Mouse (Mus musculus): Measurements from ENCODE around the gene Uqcrh. TPM values are rescaled to one million over a fixed set of nuclear protein-coding genes. Genes with fewer than 3 reads are reported as not detected.
A peak's percentile ranks its signal among the peaks of the same experiment; 100 is the strongest.

Uqcrh gene
- polyA plus RNA-seq, 1 experiment: 60.5 TPM

- no peaks in the 10 kb centered on the region for H3K27me3 ChIP-seq (ENCODE audit: control insufficient read depth, insufficient read depth, low read length)
- peak within 1 kb of the TSS; percentile 94 for H3K27ac ChIP-seq (ENCODE audit: insufficient read depth, low read depth, low read length)
- WGBS: under 1% methylated on average over 35 of the region's 35 CpGs
- no peaks in the 10 kb centered on the region for H3K36me3 ChIP-seq (ENCODE audit: control insufficient read depth, insufficient read depth, low read length)
- TF ChIP-seq POLR2A (IDR thresholded peaks at IDR 0.05; ENCODE audit: low read depth, low read length): peak; percentile 48
- TF ChIP-seq CTCF (IDR thresholded peaks at IDR 0.05; ENCODE audit: extremely low read depth, insufficient read length, insufficient replicate concordance, low read depth, low read length): no peak
- peaks cover 2% of the 10 kb centered on the region; the same call in 1 of the 2 replicates for H3K4me1 ChIP-seq (ENCODE audit: control insufficient read depth, insufficient read depth, insufficient read length, low read length)
- peak within 1 kb of the TSS; percentile 68 for H3K4me3 ChIP-seq (ENCODE audit: low read depth, low read length)
These were observed 21.4 kb downstream of the Uqcrh start, which contains the start of gene Nsun4 for GRCm38 (mm10) chr4:116053399-116053961. Gene Nsun4 (minus strand): TSS chr4:116053876.

- Histone ChIP-seq H3K27me3 (ENCODE audit: control insufficient read depth, insufficient read depth, low read length) (no peaks in the 10 kb centered on the region), H3K27ac (ENCODE audit: insufficient read depth, low read depth, low read length) (peak overlapping the region; percentile 94), H3K4me3 (ENCODE audit: low read depth, low read length) (peak overlapping the region; percentile 68), H3K36me3 (ENCODE audit: control insufficient read depth, insufficient read depth, low read length) (peaks cover under 1% of the 10 kb centered on the region; the same call in 1 of the 2 replicates), H3K4me1 (ENCODE audit: control insufficient read depth, insufficient read depth, insufficient read length, low read length) (peaks cover 5% of the 10 kb centered on the region; the same call in 1 of the 2 replicates)
- 6% methylated on average over 22 of the region's 22 CpGs for WGBS
- TF ChIP-seq POLR2A (IDR thresholded peaks at IDR 0.05; ENCODE audit: low read depth, low read length) (no peak), CTCF (IDR thresholded peaks at IDR 0.05; ENCODE audit: extremely low read depth, insufficient read length, insufficient replicate concordance, low read depth, low read length) (peak; percentile 35; the same call in 1 of the 2 replicates)
These were observed 22.2 kb downstream of the Uqcrh start for GRCm38 (mm10) chr4:116052526-116053293.

- no peak overlapping the region for H3K27ac ChIP-seq (ENCODE audit: insufficient read depth, low read depth, low read length)
- H3K27me3 ChIP-seq (ENCODE audit: control insufficient read depth, insufficient read depth, low read length): no peaks in the 10 kb centered on the region
- H3K36me3 ChIP-seq (ENCODE audit: control insufficient read depth, insufficient read depth, low read length): peaks cover 11% of the 10 kb centered on the region
- no peak overlapping the region for H3K4me3 ChIP-seq (ENCODE audit: low read depth, low read length)
- H3K4me1 ChIP-seq (ENCODE audit: control insufficient read depth, insufficient read depth, insufficient read length, low read length): peaks cover 5% of the 10 kb centered on the region; the same call in 1 of the 2 replicates
- TF ChIP-seq POLR2A (IDR thresholded peaks at IDR 0.05; ENCODE audit: low read depth, low read length): no peak
- TF ChIP-seq CTCF (IDR thresholded peaks at IDR 0.05; ENCODE audit: extremely low read depth, insufficient read length, insufficient replicate concordance, low read depth, low read length): no peak
- WGBS: 65% methylated on average over 3 of the region's 3 CpGs
These were observed 25.7 kb downstream of the Uqcrh start for GRCm38 (mm10) chr4:116049211-116049610.

- Histone ChIP-seq H3K4me3 (ENCODE audit: low read depth, low read length) (no peak overlapping the region), H3K27ac (ENCODE audit: insufficient read depth, low read depth, low read length) (no peak overlapping the region), H3K4me1 (ENCODE audit: control insufficient read depth, insufficient read depth, insufficient read length, low read length) (peaks cover 5% of the 10 kb centered on the region; the same call in 1 of the 2 replicates), H3K36me3 (ENCODE audit: control insufficient read depth, insufficient read depth, low read length) (peaks cover 17% of the 10 kb centered on the region), H3K27me3 (ENCODE audit: control insufficient read depth, insufficient read depth, low read length) (no peaks in the 10 kb centered on the region)
- TF ChIP-seq CTCF (IDR thresholded peaks at IDR 0.05; ENCODE audit: extremely low read depth, insufficient read length, insufficient replicate concordance, low read depth, low read length): no peak
- TF ChIP-seq POLR2A (IDR thresholded peaks at IDR 0.05; ENCODE audit: low read depth, low read length): no peak
- WGBS: 70% methylated on average over 7 of the region's 7 CpGs
These were observed 26.5 kb downstream of the Uqcrh start for GRCm38 (mm10) chr4:116048130-116048920.

- TF ChIP-seq POLR2A (IDR thresholded peaks at IDR 0.05; ENCODE audit: low read depth, low read length): no peak
- no peak for TF ChIP-seq CTCF (IDR thresholded peaks at IDR 0.05; ENCODE audit: extremely low read depth, insufficient read length, insufficient replicate concordance, low read depth, low read length)
- peaks cover 23% of the 10 kb centered on the region for H3K36me3 ChIP-seq (ENCODE audit: control insufficient read depth, insufficient read depth, low read length)
- peaks cover 5% of the 10 kb centered on the region; the same call in 1 of the 2 replicates for H3K4me1 ChIP-seq (ENCODE audit: control insufficient read depth, insufficient read depth, insufficient read length, low read length)
- H3K27me3 ChIP-seq (ENCODE audit: control insufficient read depth, insufficient read depth, low read length): no peaks in the 10 kb centered on the region
- no peak overlapping the region for H3K27ac ChIP-seq (ENCODE audit: insufficient read depth, low read depth, low read length)
- WGBS: 94% methylated on average over 1 of the region's 1 CpGs
- no peak overlapping the region for H3K4me3 ChIP-seq (ENCODE audit: low read depth, low read length)
These were observed 27.2 kb downstream of the Uqcrh start for GRCm38 (mm10) chr4:116047681-116048080.

- no peak overlapping the region for H3K4me3 ChIP-seq (ENCODE audit: low read depth, low read length)
- peaks cover 25% of the 10 kb centered on the region for H3K36me3 ChIP-seq (ENCODE audit: control insufficient read depth, insufficient read depth, low read length)
- TF ChIP-seq POLR2A (IDR thresholded peaks at IDR 0.05; ENCODE audit: low read depth, low read length): no peak
- no peak for TF ChIP-seq CTCF (IDR thresholded peaks at IDR 0.05; ENCODE audit: extremely low read depth, insufficient read length, insufficient replicate concordance, low read depth, low read length)
- no peaks in the 10 kb centered on the region for H3K27me3 ChIP-seq (ENCODE audit: control insufficient read depth, insufficient read depth, low read length)
- WGBS: 95% methylated on average over 2 of the region's 2 CpGs
- H3K27ac ChIP-seq (ENCODE audit: insufficient read depth, low read depth, low read length): no peak overlapping the region
- H3K4me1 ChIP-seq (ENCODE audit: control insufficient read depth, insufficient read depth, insufficient read length, low read length): peaks cover 5% of the 10 kb centered on the region; the same call in 1 of the 2 replicates
These were observed 28.3 kb downstream of the Uqcrh start for GRCm38 (mm10) chr4:116046604-116047003.

Measured in small intestine, adult 2 months (tissue).